Mouse (Mus musculus): ENCODE data around the gene Spata7. TPM values are rescaled to one million over a fixed set of nuclear protein-coding genes. Genes with fewer than 3 reads are reported as not detected.

The Spata7 gene
- polyA plus RNA-seq, 1 experiment = 3.2 TPM

- no peak overlapping the region for H3K27ac ChIP-seq (replicated peaks; ENCODE audit: low read depth, low read length)
- H3K4me3 ChIP-seq (ENCODE audit: insufficient read depth, low read depth, low read length) = no peak overlapping the region
- no peaks in the 10 kb centered on the region for H3K4me1 ChIP-seq (ENCODE audit: control insufficient read depth, insufficient read depth, insufficient read length, low read length)
These were observed 69.2 kb downstream of the Spata7 start for GRCm38 (mm10) chr12:98697202-98697601.

- no peak overlapping the region for H3K27ac ChIP-seq (replicated peaks; ENCODE audit: low read depth, low read length)
- H3K4me1 ChIP-seq (ENCODE audit: control insufficient read depth, insufficient read depth, insufficient read length, low read length) = no peaks in the 10 kb centered on the region
- H3K4me3 ChIP-seq (ENCODE audit: insufficient read depth, low read depth, low read length) = no peak overlapping the region
These were observed 73.6 kb downstream of the Spata7 start for GRCm38 (mm10) chr12:98701564-98701963.

- no peak overlapping the region for H3K27ac ChIP-seq (replicated peaks; ENCODE audit: low read depth, low read length)
- H3K4me1 ChIP-seq (ENCODE audit: control insufficient read depth, insufficient read depth, insufficient read length, low read length) = no peaks in the 10 kb centered on the region
- no peak overlapping the region for H3K4me3 ChIP-seq (ENCODE audit: insufficient read depth, low read depth, low read length)
These were observed 75.6 kb downstream of the Spata7 start for GRCm38 (mm10) chr12:98703554-98703953.

GRCm38 (mm10) chr12:98703961-98704360, 76.0 kb downstream of the Spata7 start:
- H3K4me1 ChIP-seq (ENCODE audit: control insufficient read depth, insufficient read depth, insufficient read length, low read length) = no peaks in the 10 kb centered on the region
- no peak overlapping the region for H3K4me3 ChIP-seq (ENCODE audit: insufficient read depth, low read depth, low read length)
- H3K27ac ChIP-seq (replicated peaks; ENCODE audit: low read depth, low read length) = no peak overlapping the region

GRCm38 (mm10) chr12:98712819-98713218, 84.9 kb downstream of the Spata7 start:
- Histone ChIP-seq H3K4me1 (ENCODE audit: control insufficient read depth, insufficient read depth, insufficient read length, low read length) (no peaks in the 10 kb centered on the region), H3K4me3 (ENCODE audit: insufficient read depth, low read depth, low read length) (no peak overlapping the region), H3K27ac (replicated peaks; ENCODE audit: low read depth, low read length) (no peak overlapping the region)

- no peak overlapping the region for H3K27ac ChIP-seq (replicated peaks; ENCODE audit: low read depth, low read length)
These were observed 85.7 kb downstream of the Spata7 start for GRCm38 (mm10) chr12:98713621-98714103.

GRCm38 (mm10) chr12:98714757-98715156, 86.8 kb downstream of the Spata7 start:
- Histone ChIP-seq H3K4me3 (ENCODE audit: insufficient read depth, low read depth, low read length) (no peak overlapping the region), H3K4me1 (ENCODE audit: control insufficient read depth, insufficient read depth, insufficient read length, low read length) (no peaks in the 10 kb centered on the region), H3K27ac (replicated peaks; ENCODE audit: low read depth, low read length) (no peak overlapping the region)

More at GRCm38 (mm10) chr12:98713621-98714103, 85.7 kb downstream of the Spata7 start:
- Histone ChIP-seq H3K4me3 (ENCODE audit: insufficient read depth, low read depth, low read length) (no peak overlapping the region), H3K4me1 (ENCODE audit: control insufficient read depth, insufficient read depth, insufficient read length, low read length) (no peaks in the 10 kb centered on the region)

GRCm38 (mm10) chr12:98716142-98716541, 88.2 kb downstream of the Spata7 start:
- Histone ChIP-seq H3K4me3 (ENCODE audit: insufficient read depth, low read depth, low read length) (no peak overlapping the region), H3K4me1 (ENCODE audit: control insufficient read depth, insufficient read depth, insufficient read length, low read length) (no peaks in the 10 kb centered on the region), H3K27ac (replicated peaks; ENCODE audit: low read depth, low read length) (no peak overlapping the region)

Other genes starting within 250 kb of the Spata7 start
- gene Kcnk10, start 49.8 kb upstream of the Spata7 start, polyA plus RNA-seq (2012; ENCODE audit: insufficient read depth, insufficient read length, missing spikeins) = not detected in 2 replicates
- 7.5 and 8.6 TPM in 2 replicates for gene Ptpn21, start 109.2 kb downstream of the Spata7 start, polyA plus RNA-seq (2012; ENCODE audit: insufficient read depth, insufficient read length, missing spikeins)
- 70.6 and 77.7 TPM in 2 replicates for gene Zc3h14, start 118.8 kb downstream of the Spata7 start, polyA plus RNA-seq (2012; ENCODE audit: insufficient read depth, insufficient read length, missing spikeins)